12 mouse cellular contexts compared by ENCODE assay signal in the genomic region with DNA sequence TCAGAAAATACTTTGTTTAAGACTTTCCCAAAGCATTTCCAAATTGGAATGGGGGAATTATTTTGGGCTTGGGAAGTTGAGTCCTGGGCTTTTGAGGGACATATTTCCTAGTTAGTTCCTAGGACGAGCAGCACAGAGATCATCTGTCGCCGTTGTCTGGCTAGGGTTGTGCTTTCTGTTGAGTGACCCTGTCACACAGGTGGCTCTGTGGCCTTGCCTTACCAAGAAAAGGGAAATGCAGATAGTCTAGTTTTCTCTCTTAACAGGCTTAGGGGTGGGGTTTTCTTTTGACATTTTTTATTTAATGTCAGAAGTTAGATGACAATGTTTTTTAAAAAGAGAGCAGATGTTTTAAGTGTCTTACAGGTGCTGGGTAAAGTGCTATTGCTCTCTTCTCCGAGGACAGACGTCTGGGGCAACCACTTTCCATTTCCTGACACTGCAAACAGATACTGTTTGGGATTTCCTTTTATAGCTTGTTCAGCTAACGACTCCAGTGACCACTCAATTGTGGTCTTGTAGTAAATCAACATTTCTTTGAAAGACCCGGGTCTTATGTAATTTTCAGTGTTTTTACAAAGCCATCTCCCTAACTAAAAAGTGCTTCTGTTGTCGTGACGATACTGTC.
"Had no signal": no experiment of that assay in that cellular context is flagged by ENCODE, and none has a peak within 500 bp of the region (broad histone marks: within the 10 kb centered on the region; RNA-seq: fewer than 3 reads in every experiment).

No protein-coding gene starts in this region.

- H3K4me2 ChIP-seq: kidney, embryonic 15.5 days; limb, embryonic 13.5 days; liver, embryonic 15.5 days; lung, embryonic 14.5 days; midbrain, embryonic 13.5 days had no signal

- H3K27me3 ChIP-seq: kidney, embryonic 15.5 days; limb, embryonic 13.5 days; liver, embryonic 15.5 days; midbrain, embryonic 13.5 days had no signal

- H3K4me1 ChIP-seq: kidney, embryonic 15.5 days; liver, embryonic 15.5 days had no signal

- H3K27ac ChIP-seq: kidney, embryonic 15.5 days; limb, embryonic 13.5 days; liver, embryonic 15.5 days; midbrain, embryonic 13.5 days had no signal

- H3K9ac ChIP-seq: kidney, embryonic 15.5 days; limb, embryonic 13.5 days; liver, embryonic 15.5 days; lung, embryonic 14.5 days; midbrain, embryonic 13.5 days had no signal

- H3K9me3 ChIP-seq: kidney, embryonic 15.5 days; limb, embryonic 13.5 days; liver, embryonic 15.5 days; midbrain, embryonic 13.5 days had no signal

- H3K36me3 ChIP-seq: kidney, embryonic 15.5 days; liver, embryonic 15.5 days; midbrain, embryonic 13.5 days had no signal

- DNase-seq: kidney, adult 2 months; kidney, postnatal 25 days; left cerebral cortex, postnatal 4 days; lung, embryonic 14.5 days; lung, postnatal 10 days; lung, postnatal 4 days; right cerebral cortex, postnatal 14 days had no signal

- H3K4me3 ChIP-seq: kidney, embryonic 15.5 days; limb, embryonic 13.5 days; liver, embryonic 15.5 days; midbrain, embryonic 13.5 days had no signal

- ATAC-seq: intestine, embryonic 16.5 days; midbrain, embryonic 13.5 days had no signal
